Mouse (Mus musculus) kidney, embryonic 16.5 days (tissue): ENCODE measurements around the gene Ppp4r1. TPM values are rescaled to one million over a fixed set of nuclear protein-coding genes. Genes with fewer than 3 reads are reported as not detected.
A peak's percentile ranks its signal among the peaks of the same experiment; 100 is the strongest.

Source experiments
- ATAC-seq: fragments of 200-750 bp; cut with Nextera tagmentation; 2 replicates; pipeline ENCODE4 v1.8.0; 2017; ENCODE audit warnings: moderate TSS enrichment; ENCODE audit not compliant: low FRiP score, low TSS enrichment
- H3K27ac ChIP-seq: fragments of 300-500 bp; sonication (generic); 2 replicates; pipeline ENCODE4 v1.5.1; 2014; ENCODE audit warnings: low read length
- H3K27me3 ChIP-seq: fragments of 300-500 bp; sonication (generic); 2 replicates; pipeline ENCODE4 v1.6.1; 2014; ENCODE audit warnings: low read length, control low read depth, mixed read lengths; ENCODE audit not compliant: insufficient read depth
- H3K36me3 ChIP-seq: fragments of 300-500 bp; sonication (generic); 2 replicates; pipeline ENCODE4 v1.6.1; 2014; ENCODE audit warnings: low read length, control low read depth, mixed read lengths; ENCODE audit not compliant: insufficient read depth
- H3K4me1 ChIP-seq: fragments of 300-500 bp; sonication (generic); 2 replicates; pipeline ENCODE4 v1.6.1; 2014; ENCODE audit warnings: low read length, control low read depth, mixed read lengths; ENCODE audit not compliant: insufficient read depth
- H3K4me2 ChIP-seq: fragments of 300-500 bp; sonication (generic); replicated peaks from 2 replicates; pipeline ENCODE4 v1.6.1; 2014; ENCODE audit warnings: low read depth, low read length
- H3K4me3 ChIP-seq: fragments of 300-500 bp; sonication (generic); 2 replicates; pipeline ENCODE4 v1.5.1; 2014; ENCODE audit warnings: mild to moderate bottlenecking, low read length
- H3K9ac ChIP-seq: fragments of 300-500 bp; sonication (generic); replicated peaks from 2 replicates; pipeline ENCODE4 v1.6.1; 2014; ENCODE audit warnings: low read length
- H3K9me3 ChIP-seq: fragments of 300-500 bp; sonication (generic); 2 replicates; pipeline ENCODE4 v1.6.1; 2016; ENCODE audit warnings: low read length, control low read depth
- WGBS: fragments of 180-500 bp; shearing (Covaris S2); extraction: QIAGEN DNeasy Blood & Tissue Kit; methylation state at CpG from one replicate; pipeline ENCODE4 v1.1.7; 2014; 5-methylcytosine and 5-hydroxymethylcytosine counted together
- polyA plus RNA-seq: library from polyadenylated mRNA; unstranded; fragments of >200 nt; fragmentation: Nextera tagmentation; extraction: Ambion mirVana; gene quantifications from 2 replicates; pipeline ENCODE4 v1.2.1, GENCODE M21; 2015

Ppp4r1 gene
- polyA plus RNA-seq, 1 experiment from 2014 or later: 46.6 TPM

DNA sequence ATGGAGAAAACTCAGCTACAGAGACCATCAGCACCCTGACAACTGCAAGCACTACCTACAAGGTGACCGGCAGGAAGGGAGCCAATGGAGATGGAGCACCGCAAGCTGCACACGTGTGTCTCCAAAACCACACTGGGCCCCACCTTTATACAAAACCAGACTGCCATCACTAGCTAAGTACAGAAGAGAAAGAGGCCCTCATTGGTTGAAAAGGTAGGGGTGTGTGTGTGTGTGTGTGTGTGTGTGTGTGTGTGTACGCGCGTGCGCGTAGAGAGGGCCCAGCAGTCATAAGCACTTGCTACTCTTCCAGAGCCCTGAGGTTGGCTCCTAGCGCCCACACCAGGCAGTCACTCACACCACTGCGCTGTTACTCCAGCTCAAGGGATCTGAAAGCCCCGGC is 91.5 kb downstream of the Ppp4r1 start:
- Histone ChIP-seq H3K27ac (no peak overlapping the region), H3K4me2 (no peak overlapping the region), H3K9ac (no peak overlapping the region), H3K36me3 (no peaks in the 10 kb centered on the region), H3K4me1 (peaks cover 8% of the 10 kb centered on the region), H3K27me3 (no peaks in the 10 kb centered on the region), H3K4me3 (no peak overlapping the region), H3K9me3 (no peaks in the 10 kb centered on the region)
- WGBS: 93% methylated on average over 11 of the region's 11 CpGs
- no peak for ATAC-seq

DNA sequence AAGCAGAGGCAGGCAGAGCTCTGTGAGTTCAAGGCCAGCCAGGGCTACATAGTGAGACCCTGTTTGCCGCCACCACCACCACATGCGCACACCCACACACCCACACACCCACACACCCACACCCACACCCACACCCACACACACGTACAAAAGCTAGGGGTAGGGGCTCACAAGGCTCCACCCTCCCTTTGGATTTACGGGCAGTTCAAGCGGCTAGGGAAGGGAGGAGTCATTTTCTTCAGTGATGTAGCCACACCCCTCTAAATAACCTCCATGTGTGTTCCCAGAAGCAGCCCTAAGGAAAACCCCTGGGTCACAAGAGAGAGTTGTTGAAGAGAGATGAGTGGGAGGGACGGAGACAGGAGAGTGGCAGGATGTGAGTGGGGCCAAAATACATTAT is 94.7 kb downstream of the Ppp4r1 start:
- Histone ChIP-seq H3K36me3 (no peaks in the 10 kb centered on the region), H3K27me3 (no peaks in the 10 kb centered on the region), H3K4me3 (no peak overlapping the region), H3K27ac (no peak overlapping the region), H3K4me2 (no peak overlapping the region), H3K4me1 (peaks cover 11% of the 10 kb centered on the region), H3K9me3 (no peaks in the 10 kb centered on the region), H3K9ac (no peak overlapping the region)
- 57% methylated on average over 6 of the region's 6 CpGs for WGBS
- no peak; the same call in 1 of the 2 replicates for ATAC-seq

DNA sequence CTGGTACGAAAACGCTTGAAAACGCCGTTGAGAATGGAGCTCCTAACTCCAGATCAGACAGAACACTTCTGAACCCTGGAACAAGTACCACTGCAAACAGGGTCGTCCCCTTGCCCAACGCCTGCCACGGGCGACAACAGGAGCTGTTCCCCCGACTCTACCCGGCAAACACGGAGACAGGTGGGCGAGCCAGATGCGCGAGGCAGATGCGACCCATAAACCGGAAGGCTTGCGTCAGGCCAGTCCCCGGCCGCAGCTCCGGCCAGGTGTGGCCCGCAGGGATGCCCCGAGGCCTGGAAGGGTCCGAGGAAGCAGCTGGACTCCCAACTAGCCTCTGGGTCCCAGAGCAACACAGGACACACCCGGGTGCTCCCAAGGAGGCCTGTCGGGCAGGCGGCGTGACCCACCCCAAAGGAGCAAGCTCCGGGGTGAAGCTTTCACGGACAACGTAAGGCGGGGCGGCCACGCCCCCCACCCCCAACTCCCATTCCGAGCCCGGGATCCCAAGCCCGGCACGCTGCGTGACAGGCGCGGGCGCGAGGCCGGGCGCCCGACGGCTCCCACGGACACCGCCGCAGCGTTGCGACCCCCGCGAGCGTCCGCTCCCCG is 101.8 kb downstream of the Ppp4r1 start:
- no peaks in the 10 kb centered on the region for H3K27me3 ChIP-seq
- H3K4me1 ChIP-seq: peaks cover 31% of the 10 kb centered on the region
- peak overlapping the region; percentile 86 for H3K27ac ChIP-seq
- H3K9me3 ChIP-seq: no peaks in the 10 kb centered on the region
- H3K36me3 ChIP-seq: no peaks in the 10 kb centered on the region
- peak; percentile 22; the same call in 1 of the 2 replicates for ATAC-seq
- peak overlapping the region; percentile 93 for H3K4me3 ChIP-seq
- WGBS: under 1% methylated on average over 55 of the region's 56 CpGs
- peak overlapping the region; percentile 85 for H3K9ac ChIP-seq
- peak overlapping the region; percentile 88 for H3K4me2 ChIP-seq

DNA sequence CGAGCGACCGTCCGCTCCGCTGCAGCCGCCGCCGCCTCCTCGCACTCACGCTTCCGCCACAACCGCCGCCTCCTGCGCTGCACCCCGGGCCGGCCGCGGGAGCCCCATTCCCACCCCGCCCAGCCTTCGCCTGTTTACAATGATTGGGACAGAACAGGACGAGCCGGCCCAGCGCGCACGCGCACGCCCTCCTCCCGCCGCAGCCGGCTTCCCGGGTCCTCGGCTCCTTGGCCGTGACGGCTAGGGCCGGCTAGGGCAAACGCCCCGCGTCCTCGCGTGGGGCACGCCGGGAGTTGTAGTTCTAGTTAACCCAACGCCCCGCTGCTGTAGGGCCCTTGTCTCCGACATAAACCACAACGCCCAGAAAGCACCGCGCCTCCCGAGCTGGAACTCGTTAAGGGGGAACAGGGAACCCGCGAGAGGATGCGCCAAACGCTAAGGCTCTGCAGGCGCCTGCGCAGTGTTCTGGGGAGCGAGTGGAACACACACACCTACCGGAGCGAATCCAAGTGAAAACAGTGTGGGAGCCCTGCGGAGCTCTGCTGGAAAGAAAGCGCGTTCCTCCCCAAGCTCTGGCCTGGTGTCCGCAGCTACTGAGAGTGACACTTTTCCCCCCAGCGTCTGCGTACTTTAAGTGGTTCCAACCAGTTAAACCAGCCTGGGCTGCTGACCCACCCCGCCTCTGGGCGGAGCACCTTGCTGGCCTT is 102.5 kb downstream of the Ppp4r1 start:
- H3K27me3 ChIP-seq: no peaks in the 10 kb centered on the region
- ATAC-seq: peak; percentile 100
- peak overlapping the region; percentile 85 for H3K9ac ChIP-seq
- peaks cover 31% of the 10 kb centered on the region for H3K4me1 ChIP-seq
- H3K27ac ChIP-seq: peak overlapping the region; percentile 100
- no peaks in the 10 kb centered on the region for H3K36me3 ChIP-seq
- H3K9me3 ChIP-seq: no peaks in the 10 kb centered on the region
- 0% methylated on average over 58 of the region's 67 CpGs for WGBS
- peak overlapping the region; percentile 93 for H3K4me3 ChIP-seq
- peak overlapping the region; percentile 92 for H3K4me2 ChIP-seq

DNA sequence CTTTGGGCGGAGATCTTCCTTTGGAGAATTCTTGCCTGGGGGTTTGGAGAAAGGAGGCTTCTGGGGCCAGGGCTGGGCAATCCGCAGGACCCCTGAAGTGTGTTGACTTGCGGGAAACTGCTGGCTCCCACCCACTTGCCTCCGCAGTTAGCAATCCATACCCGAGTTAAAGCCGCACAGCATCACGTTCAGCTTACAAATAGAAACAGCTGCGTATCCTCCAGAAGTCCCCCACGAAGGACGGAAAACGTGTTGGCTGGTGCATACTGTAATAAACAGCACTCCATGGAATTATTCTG is 103.0 kb downstream of the Ppp4r1 start:
- WGBS: 0% methylated on average over 11 of the region's 11 CpGs
- Histone ChIP-seq H3K4me2 (peak overlapping the region; percentile 92), H3K9me3 (no peaks in the 10 kb centered on the region), H3K36me3 (no peaks in the 10 kb centered on the region), H3K9ac (peak overlapping the region; percentile 82), H3K27me3 (no peaks in the 10 kb centered on the region), H3K27ac (peak overlapping the region; percentile 100), H3K4me1 (peaks cover 31% of the 10 kb centered on the region), H3K4me3 (peak overlapping the region; percentile 93)
- ATAC-seq: no peak

DNA sequence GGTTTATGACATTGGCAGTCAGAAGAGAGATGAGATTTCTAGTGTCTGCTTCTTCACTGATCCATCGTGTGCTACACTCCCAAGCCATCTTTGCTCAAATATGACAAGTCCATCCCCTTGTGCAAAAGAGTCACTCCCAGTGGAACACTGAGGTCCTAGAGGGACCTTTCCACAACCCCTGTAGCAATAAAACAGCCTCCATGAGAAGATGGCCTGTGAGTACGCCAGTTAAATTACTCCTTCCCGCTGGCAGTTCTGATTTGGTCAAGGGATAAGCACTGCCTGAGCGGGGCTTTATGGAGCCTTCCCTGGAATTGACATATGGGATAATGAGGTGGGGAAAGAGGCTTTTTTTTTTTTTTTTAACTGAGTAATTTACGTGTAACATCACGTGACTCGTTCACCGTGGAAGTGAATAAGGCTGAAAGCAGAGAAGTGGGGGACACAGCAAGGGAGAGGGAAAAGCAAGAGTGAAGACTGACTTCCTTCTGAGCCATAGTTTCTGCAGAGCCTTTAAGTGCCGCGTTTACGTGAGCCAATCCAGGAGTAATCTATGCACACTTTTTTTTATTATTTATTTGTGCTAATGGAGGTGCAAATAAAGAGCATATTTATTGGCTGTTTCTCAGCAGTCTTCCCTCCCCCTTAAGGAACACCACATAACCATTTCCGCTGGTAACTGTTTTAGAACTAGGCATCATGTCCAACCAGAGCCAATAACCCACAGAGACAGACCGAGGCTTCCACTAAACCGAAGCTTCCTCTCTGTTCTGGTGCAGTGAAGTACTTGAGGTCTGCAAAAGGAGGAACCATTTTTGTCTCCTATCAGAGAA is 103.5 kb downstream of the Ppp4r1 start, which contains the start of gene Ralbp1:
Ralbp1 (minus strand) TSS at position 102 of the 833 bp plus-strand sequence.
- Histone ChIP-seq H3K9ac (peak within 1 kb of the TSS; percentile 85), H3K4me1 (peaks cover 31% of the 10 kb centered on the region), H3K4me2 (peak within 1 kb of the TSS; percentile 92), H3K36me3 (no peaks in the 10 kb centered on the region), H3K9me3 (no peaks in the 10 kb centered on the region), H3K27ac (peak within 1 kb of the TSS; percentile 100), H3K4me3 (peak within 1 kb of the TSS; percentile 93), H3K27me3 (no peaks in the 10 kb centered on the region)
- ATAC-seq: no peak
- WGBS: 3% methylated on average over 14 of the region's 14 CpGs

DNA sequence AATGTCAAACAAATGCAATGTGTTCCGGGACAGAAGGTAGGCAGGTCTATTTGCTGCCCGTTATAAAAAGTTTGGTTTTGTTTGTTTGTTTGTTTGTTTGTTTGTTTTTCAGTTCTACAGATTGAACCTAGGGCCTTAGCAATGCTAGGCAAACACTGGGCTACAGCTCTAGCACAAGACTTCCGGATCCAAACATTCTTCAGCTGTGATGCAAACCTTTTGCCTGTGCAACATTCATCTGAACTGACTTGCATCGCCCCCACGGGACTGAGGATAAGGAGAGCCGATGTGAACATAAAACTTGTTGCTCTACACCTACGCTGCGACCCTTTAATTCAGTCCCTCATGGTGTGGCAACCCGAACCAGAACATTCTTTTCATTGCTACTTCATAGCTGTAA is 104.2 kb downstream of the Ppp4r1 start:
- Histone ChIP-seq H3K27me3 (no peaks in the 10 kb centered on the region), H3K4me1 (peaks cover 30% of the 10 kb centered on the region), H3K27ac (peak overlapping the region; percentile 100), H3K4me2 (peak overlapping the region; percentile 92), H3K9me3 (no peaks in the 10 kb centered on the region), H3K36me3 (no peaks in the 10 kb centered on the region), H3K9ac (peak overlapping the region; percentile 82), H3K4me3 (peak overlapping the region; percentile 93)
- WGBS: 54% methylated on average over 9 of the region's 9 CpGs
- no peak for ATAC-seq

DNA sequence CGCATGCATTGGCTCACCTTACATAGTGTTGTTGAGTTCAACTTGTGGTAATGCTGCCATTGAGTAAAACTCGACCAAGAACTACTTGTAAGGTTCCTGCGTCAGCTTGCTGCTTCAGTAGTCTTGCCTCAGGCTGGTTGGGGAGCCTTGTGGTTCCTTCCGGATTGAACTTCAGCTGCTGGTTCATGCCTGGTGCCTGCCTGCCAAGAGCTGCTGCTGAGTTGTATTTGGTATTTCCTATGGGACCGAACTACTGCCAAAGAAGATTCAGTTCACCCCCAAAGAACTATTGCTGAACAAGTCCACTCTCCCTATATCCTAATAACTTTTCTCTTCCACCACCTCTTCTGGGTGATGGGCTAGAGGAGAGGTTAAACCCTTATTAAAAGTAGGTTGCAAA is 107.1 kb downstream of the Ppp4r1 start:
- no peak for ATAC-seq
- Histone ChIP-seq H3K36me3 (no peaks in the 10 kb centered on the region), H3K27ac (no peak overlapping the region), H3K4me3 (no peak overlapping the region), H3K4me2 (no peak overlapping the region), H3K4me1 (peaks cover 8% of the 10 kb centered on the region; the same call in 1 of the 2 replicates), H3K27me3 (no peaks in the 10 kb centered on the region), H3K9me3 (no peaks in the 10 kb centered on the region), H3K9ac (no peak overlapping the region)
- 79% methylated on average over 5 of the region's 5 CpGs for WGBS
